7 mouse cellular contexts compared by ENCODE assay signal in genomic region chr12:84191770-84192169, GRCm38 (mm10). TPM values are rescaled to one million over a fixed set of nuclear protein-coding genes. Genes with fewer than 3 reads are reported as not detected.
A peak's percentile ranks its signal among the peaks of the same experiment; 100 is the strongest.
DNase-seq lines count a peak whose midpoint lies in the region; ATAC-seq and TF ChIP-seq lines count a peak whose summit lies in the region.

No protein-coding gene starts in this region.

- H3K4me1 ChIP-seq in neural tube, embryonic 11.5 days (ENCODE audit: control insufficient read depth, insufficient read depth, low read length) = peaks cover 41% of the 10 kb centered on the region
- H3K4me1 ChIP-seq in forebrain, embryonic 11.5 days (replicated peaks; ENCODE audit: control insufficient read depth, insufficient read depth, low read length) = peaks cover 23% of the 10 kb centered on the region
- peaks cover 86% of the 10 kb centered on the region for H3K4me1 ChIP-seq in limb, embryonic 15.5 days
- H3K4me1 ChIP-seq in stomach, postnatal 0 days (replicated peaks; ENCODE audit: control insufficient read depth, insufficient read depth) = peaks cover 31% of the 10 kb centered on the region

- TF ChIP-seq CTCF in stomach, postnatal 0 days (IDR thresholded peaks at IDR 0.05; ENCODE audit: low read depth) = no peak

- H3K9me3 ChIP-seq in neural tube, embryonic 11.5 days (ENCODE audit: control insufficient read depth, low read length) = no peaks in the 10 kb centered on the region
- no peaks in the 10 kb centered on the region for H3K9me3 ChIP-seq in forebrain, embryonic 11.5 days (ENCODE audit: control insufficient read depth, low read length)
- no peaks in the 10 kb centered on the region for H3K9me3 ChIP-seq in limb, embryonic 15.5 days
- no peaks in the 10 kb centered on the region for H3K9me3 ChIP-seq in stomach, postnatal 0 days (ENCODE audit: control insufficient read depth, low read length)

- H3K27me3 ChIP-seq in neural tube, embryonic 11.5 days (ENCODE audit: control insufficient read depth, insufficient read depth, low read length) = no peaks in the 10 kb centered on the region
- H3K27me3 ChIP-seq in forebrain, embryonic 11.5 days (ENCODE audit: control insufficient read depth, insufficient read depth, low read length) = no peaks in the 10 kb centered on the region
- no peaks in the 10 kb centered on the region for H3K27me3 ChIP-seq in limb, embryonic 15.5 days
- H3K27me3 ChIP-seq in stomach, postnatal 0 days (ENCODE audit: control insufficient read depth, insufficient read depth, low read length) = no peaks in the 10 kb centered on the region

- no peak for DNase-seq in neural tube, embryonic 11.5 days (ENCODE audit: low spot score)
- no peak for DNase-seq in neural tube, embryonic 10.5 days (ENCODE audit: extremely low spot score, low spot score)
- DNase-seq in forebrain, embryonic 11.5 days (ENCODE audit: low spot score) = no peak
- DNase-seq in stomach, postnatal 0 days (ENCODE audit: low spot score) = no peak
- no peak for DNase-seq in adrenal gland, adult 2 months
- no peak for DNase-seq in gastrocnemius, postnatal 4 days (ENCODE audit: low spot score in 2 of 2)

- peak overlapping the region; percentile 76 for H3K4me3 ChIP-seq in neural tube, embryonic 11.5 days (ENCODE audit: low read depth, low read length)
- H3K4me3 ChIP-seq in forebrain, embryonic 11.5 days (ENCODE audit: low read depth, low read length) = peak overlapping the region; percentile 71
- H3K4me3 ChIP-seq in limb, embryonic 15.5 days = peak overlapping the region; percentile 75
- H3K4me3 ChIP-seq in stomach, postnatal 0 days (ENCODE audit: low read depth, low read length) = peak overlapping the region; percentile 87

- no peak for TF ChIP-seq EP300 in stomach, postnatal 0 days (optimal IDR thresholded peaks at IDR 0.05)

- no peak overlapping the region for H3K9ac ChIP-seq in neural tube, embryonic 11.5 days (ENCODE audit: low read length)
- peak overlapping the region; percentile 96 for H3K9ac ChIP-seq in forebrain, embryonic 11.5 days (ENCODE audit: low read length)
- no peak overlapping the region for H3K9ac ChIP-seq in limb, embryonic 15.5 days
- peak overlapping the region; percentile 96 for H3K9ac ChIP-seq in stomach, postnatal 0 days (ENCODE audit: low read length)

- peak overlapping the region; percentile 98 for H3K4me2 ChIP-seq in neural tube, embryonic 11.5 days (ENCODE audit: low read depth)
- peak overlapping the region; percentile 97 for H3K4me2 ChIP-seq in forebrain, embryonic 11.5 days (ENCODE audit: low read depth, low read length, severe bottlenecking)
- H3K4me2 ChIP-seq in limb, embryonic 15.5 days = peak overlapping the region; percentile 90
- H3K4me2 ChIP-seq in stomach, postnatal 0 days (replicated peaks; ENCODE audit: low read depth) = peak overlapping the region; percentile 96

- H3K27ac ChIP-seq in neural tube, embryonic 11.5 days (ENCODE audit: low read depth, low read length) = 0 out of 2 replicates have a peak overlapping the region, but pooled peaks have one; percentile 23
- H3K27ac ChIP-seq in forebrain, embryonic 11.5 days (ENCODE audit: low read depth, low read length) = no peak overlapping the region
- H3K27ac ChIP-seq in limb, embryonic 15.5 days = no peak overlapping the region
- H3K27ac ChIP-seq in stomach, postnatal 0 days (replicated peaks) = peak overlapping the region; percentile 100

- ATAC-seq in neural tube, embryonic 11.5 days (ENCODE audit: insufficient read depth, low FRiP score, low TSS enrichment) = no peak
- ATAC-seq in forebrain, embryonic 11.5 days (replicated peaks; ENCODE audit: low FRiP score) = no peak
- no peak for ATAC-seq in limb, embryonic 15.5 days (ENCODE audit: insufficient number of reproducible peaks, low FRiP score, low TSS enrichment, low read depth)
- no peak for ATAC-seq in stomach, postnatal 0 days (ENCODE audit: low FRiP score, low TSS enrichment)

- 7% methylated on average over 5 of the region's 5 CpGs for WGBS in neural tube, embryonic 11.5 days
- 12% methylated on average over 5 of the region's 5 CpGs for WGBS in forebrain, embryonic 11.5 days
- whole genome bisulfite sequencing in limb, embryonic 15.5 days = 31% methylated on average over 5 of the region's 5 CpGs
- WGBS in stomach, postnatal 0 days = 25% methylated on average over 5 of the region's 5 CpGs

- H3K36me3 ChIP-seq in neural tube, embryonic 11.5 days (ENCODE audit: control insufficient read depth, insufficient read depth, low read length) = no peaks in the 10 kb centered on the region
- H3K36me3 ChIP-seq in forebrain, embryonic 11.5 days (ENCODE audit: control insufficient read depth, insufficient read depth, low read length) = no peaks in the 10 kb centered on the region
- no peaks in the 10 kb centered on the region for H3K36me3 ChIP-seq in limb, embryonic 15.5 days
- H3K36me3 ChIP-seq in stomach, postnatal 0 days (ENCODE audit: control insufficient read depth, insufficient read depth, low read length) = no peaks in the 10 kb centered on the region

RNA-seq across cellular contexts. Expression of gene Elmsan1, which starts 26.9 kb away (rescaled TPM):
- 4.4 and 5.9 TPM in 2 replicates for polyA plus RNA-seq in neural tube, embryonic 11.5 days (2014; fragmentation: Nextera tagmentation; extraction: Ambion mirVana)
- 7.6 and 9.6 TPM in 2 replicates for polyA plus RNA-seq in forebrain, embryonic 11.5 days (2014; fragmentation: Nextera tagmentation; extraction: Ambion mirVana)
- 13.2 and 13.8 TPM in 2 replicates for polyA plus RNA-seq in limb, embryonic 15.5 days (2015; fragmentation: Nextera tagmentation; extraction: Ambion mirVana)
- 4.0 and 4.1 TPM in 2 replicates for polyA plus RNA-seq in stomach, postnatal 0 days (2015; fragmentation: Nextera tagmentation; extraction: Ambion mirVana)
- 10 to 100 TPM; 17.0 to 22.7 TPM for total RNA-seq in adrenal gland, adult 2 months (2021)
- 14.4 and 20.4 TPM in 2 replicates for polyA plus RNA-seq in adrenal gland, adult 2 months (2012; rRNA removed)
- 10 to 100 TPM; 22.0 to 23.3 TPM for total RNA-seq in gastrocnemius, postnatal 4 days (2021)

RNA-seq across cellular contexts. Expression of gene Pnma1, which starts 43.5 kb away (rescaled TPM):
- 1.6 and 2.5 TPM in 2 replicates for polyA plus RNA-seq in neural tube, embryonic 11.5 days (2014; fragmentation: Nextera tagmentation; extraction: Ambion mirVana)
- polyA plus RNA-seq in forebrain, embryonic 11.5 days (2014; fragmentation: Nextera tagmentation; extraction: Ambion mirVana) = 1.9 and 2.8 TPM in 2 replicates
- 0.78 and 0.93 TPM in 2 replicates for polyA plus RNA-seq in limb, embryonic 15.5 days (2015; fragmentation: Nextera tagmentation; extraction: Ambion mirVana)
- polyA plus RNA-seq in stomach, postnatal 0 days (2015; fragmentation: Nextera tagmentation; extraction: Ambion mirVana) = 0.48 and 0.49 TPM in 2 replicates
- under 1 TPM; 0.28 to 0.43 TPM for total RNA-seq in adrenal gland, adult 2 months (2021)
- polyA plus RNA-seq in adrenal gland, adult 2 months (2012; rRNA removed) = 0.15 TPM in 1 of 2 replicates, not detected in the other
- under 1 TPM; 0.54 to 0.81 TPM for total RNA-seq in gastrocnemius, postnatal 4 days (2021)

Comparison
In these comparisons a context has a peak if more than half of its experiments do, and no peak if none do; other contexts are left out.
1. H3K27ac ChIP-seq: peak in neural tube, embryonic 11.5 days (single experiment) and stomach, postnatal 0 days (single experiment); none in forebrain, embryonic 11.5 days (single experiment) and limb, embryonic 15.5 days (single experiment).
2. H3K9ac ChIP-seq: peak in forebrain, embryonic 11.5 days (single experiment) and stomach, postnatal 0 days (single experiment); none in neural tube, embryonic 11.5 days (single experiment) and limb, embryonic 15.5 days (single experiment).
3. Peak in every context shown above with its lines, with median percentiles within 50 percentile points of each other: H3K4me2 ChIP-seq and H3K4me3 ChIP-seq.